ENCODE assay signal across 27 mouse cellular contexts in the genomic region with DNA sequence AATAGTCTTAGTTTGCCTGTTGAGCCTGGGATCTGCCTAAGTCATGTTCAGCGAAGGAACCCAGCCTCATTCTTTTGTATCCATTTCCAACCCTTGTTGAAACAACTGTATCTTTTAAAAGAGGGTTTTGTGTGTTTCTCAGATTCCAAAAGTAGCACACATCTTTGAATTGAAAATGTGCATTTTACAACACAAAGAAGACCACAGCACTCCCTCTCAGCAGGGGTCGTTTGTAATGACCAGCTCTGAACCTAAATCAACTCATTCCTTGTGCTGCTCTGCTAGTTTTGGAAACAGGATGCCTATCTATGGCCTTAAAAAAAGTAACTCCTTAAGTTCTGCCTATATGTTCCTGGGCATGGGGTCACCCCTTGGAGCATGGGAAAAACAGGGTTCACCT. TPM values are rescaled to one million over a fixed set of nuclear protein-coding genes. Genes with fewer than 3 reads are reported as not detected.
"Had no signal": no experiment of that assay in that cellular context is flagged by ENCODE, and none has a peak within 500 bp of the region (broad histone marks: within the 10 kb centered on the region; RNA-seq: fewer than 3 reads in every experiment).

No protein-coding gene starts in this region.

- H3K4me1 ChIP-seq: liver, embryonic 13.5 days had no signal

- H3K4me2 ChIP-seq: heart, embryonic 12.5 days; hindbrain, embryonic 12.5 days; hindbrain, embryonic 14.5 days; liver, embryonic 11.5 days; liver, embryonic 13.5 days; liver, embryonic 15.5 days had no signal

- DNase-seq: gastrocnemius, adult 2 months; gastrocnemius, postnatal 10 days; gastrocnemius, postnatal 25 days; heart, adult 18-20 months; heart, postnatal 10 days; heart, postnatal 4 days; kidney, adult 18-20 months; kidney, adult 8-10 months; kidney, postnatal 10 days; kidney, postnatal 25 days; kidney, postnatal 4 days; liver; liver, embryonic 13.5 days had no signal

- H3K36me3 ChIP-seq: heart, embryonic 10.5 days; heart, embryonic 12.5 days; hindbrain, embryonic 10.5 days; hindbrain, embryonic 12.5 days; liver, embryonic 13.5 days; liver, embryonic 15.5 days had no signal

- H3K4me3 ChIP-seq: gastrocnemius, adult 2 months; heart, embryonic 10.5 days; heart, embryonic 12.5 days; hindbrain, embryonic 10.5 days; hindbrain, embryonic 12.5 days; layer of hippocampus, adult 2 months; left cerebral cortex, adult 2 months; liver, embryonic 13.5 days; liver, embryonic 15.5 days had no signal

- ATAC-seq: hindbrain, embryonic 16.5 days; inflammation-experienced regulatory T-cells, adult 6 months; intestine, postnatal 0 days had no signal

- H3K9ac ChIP-seq: heart, embryonic 12.5 days; hindbrain, embryonic 12.5 days; hindbrain, embryonic 14.5 days; liver, embryonic 13.5 days; liver, embryonic 15.5 days had no signal

- H3K9me3 ChIP-seq: heart, embryonic 10.5 days; hindbrain, embryonic 10.5 days; hindbrain, embryonic 12.5 days; liver, embryonic 13.5 days; liver, embryonic 15.5 days had no signal

- H3K27me3 ChIP-seq: liver, embryonic 13.5 days; liver, embryonic 15.5 days had no signal

- H3K27ac ChIP-seq: gastrocnemius, adult 2 months; heart, embryonic 10.5 days; hindbrain, embryonic 10.5 days; hindbrain, embryonic 12.5 days; hindbrain, embryonic 14.5 days; layer of hippocampus, adult 2 months; left cerebral cortex, adult 2 months; liver, embryonic 13.5 days; liver, embryonic 15.5 days had no signal

RNA-seq across cellular contexts. Expression of a gene that starts 58.8 kb away (rescaled TPM):
- polyA plus RNA-seq: heart, embryonic 12.5 days; heart, embryonic 14.5 days; hindbrain, embryonic 12.5 days; hindbrain, embryonic 14.5 days; intestine, postnatal 0 days; limb, embryonic 11.5 days; liver, embryonic 11.5 days; liver, embryonic 13.5 days had no signal
